Mouse (Mus musculus) cerebellum, adult 18-20 months (tissue): Measurements from ENCODE around the gene Rere.
A peak's percentile ranks its signal among the peaks of the same experiment; 100 is the strongest.

Experiments used
- DNase-seq, 2 experiments: peaks; one replicate each; pipeline ENCODE4 v3.0.0; 2021

Gene Rere

DNA sequence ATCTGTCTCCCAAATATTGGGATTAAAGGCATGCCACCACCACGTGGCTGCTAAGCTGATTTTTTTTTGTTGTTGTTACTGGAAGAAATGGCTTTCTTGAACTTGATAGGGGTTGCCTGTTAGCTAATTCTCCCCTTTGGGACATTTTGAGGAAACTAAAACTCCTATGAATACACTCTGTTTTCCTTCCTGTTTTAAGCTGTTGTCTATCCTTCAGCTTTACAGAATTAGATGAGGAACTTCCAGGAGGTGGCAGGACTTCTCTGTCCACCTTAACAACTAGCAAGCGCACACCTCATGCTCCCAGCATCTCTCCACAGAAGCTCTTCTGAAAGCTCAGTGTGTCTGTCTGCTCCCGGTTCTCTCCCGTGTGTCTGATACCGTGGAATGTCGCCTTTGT, 157.2 kb downstream of the Rere start:
- no peak for DNase-seq

DNA sequence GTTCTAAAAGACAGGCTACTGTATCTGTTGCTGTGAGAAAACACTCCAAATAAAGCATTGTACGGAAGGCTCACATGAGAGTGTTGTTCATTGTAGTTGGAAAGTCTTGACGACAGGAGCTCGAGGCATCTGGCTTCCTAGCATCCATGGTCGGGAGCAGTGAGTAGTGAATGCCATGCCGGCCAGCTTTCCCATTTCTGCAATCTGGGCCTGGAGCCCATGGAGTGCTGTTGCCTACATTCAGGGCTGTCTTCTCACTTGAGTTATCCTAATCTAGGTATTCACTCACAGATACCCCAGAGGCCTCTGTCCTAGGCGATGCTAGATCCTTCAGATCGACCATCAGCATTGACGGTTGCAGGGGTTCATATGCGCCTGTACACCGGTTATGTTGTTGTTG, 160.5 kb downstream of the Rere start:
- peak in 1 of 2 experiments; percentile 44 for DNase-seq

DNA sequence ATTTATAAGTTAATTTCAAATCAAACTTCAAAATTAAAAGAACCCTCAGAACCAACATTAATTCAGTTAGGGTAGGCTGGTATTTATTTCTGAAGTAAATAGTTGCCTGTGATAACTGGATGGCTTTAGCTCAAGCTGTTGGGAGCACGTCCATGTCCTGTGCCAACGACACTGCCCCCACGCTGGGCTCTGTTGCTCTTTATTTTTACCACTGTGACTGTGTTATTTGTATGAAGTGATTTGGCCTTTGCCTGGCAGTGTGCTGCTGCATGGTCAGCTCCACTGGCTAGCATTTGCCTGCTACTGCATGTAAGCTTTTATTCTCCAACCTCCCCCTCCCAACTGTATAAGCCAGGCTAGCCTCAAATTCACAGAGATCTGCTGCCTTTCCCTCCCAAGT, 162.6 kb downstream of the Rere start:
- peak; percentile 50 to 53 for DNase-seq

DNA sequence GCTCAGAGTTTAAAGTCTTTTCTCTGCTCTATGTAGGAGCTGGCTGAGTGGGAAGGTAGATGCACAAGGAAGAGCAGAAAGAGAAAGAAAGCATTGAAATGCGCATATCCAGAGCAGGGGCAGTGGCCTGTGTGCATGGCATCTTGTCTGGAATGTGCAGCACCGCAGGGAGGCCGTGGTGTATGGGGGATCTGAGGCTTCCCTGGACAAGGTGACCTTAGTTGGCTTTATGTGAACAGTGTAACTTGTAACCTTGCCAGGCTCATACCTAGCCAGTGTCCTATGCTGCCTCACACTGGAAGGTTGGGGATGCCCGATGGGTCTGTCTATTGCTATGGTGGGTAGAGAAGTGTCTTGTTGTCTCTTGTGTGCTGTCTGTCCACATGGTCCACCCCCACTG, 165.2 kb downstream of the Rere start:
- DNase-seq: no peak

DNA sequence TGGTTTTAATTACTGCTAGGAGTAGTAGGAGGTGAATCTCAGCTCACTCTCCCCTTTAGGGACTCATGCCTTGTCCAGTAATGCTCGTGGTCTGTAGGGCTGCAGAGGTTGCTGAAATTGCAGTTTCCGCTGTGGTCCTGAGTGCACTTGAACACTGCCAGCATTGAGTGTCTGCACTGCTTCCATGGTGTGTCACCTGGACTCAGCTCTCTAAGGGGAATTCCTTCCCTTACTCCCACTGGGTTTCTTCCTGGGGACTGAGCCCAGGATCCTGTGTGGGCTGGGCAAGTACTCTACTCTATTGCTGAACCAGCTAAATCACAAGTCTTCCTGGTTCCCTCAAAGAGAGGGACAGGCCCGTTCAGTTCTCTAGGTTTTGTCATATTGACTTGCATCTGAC, 166.1 kb downstream of the Rere start:
- DNase-seq: no peak

DNA sequence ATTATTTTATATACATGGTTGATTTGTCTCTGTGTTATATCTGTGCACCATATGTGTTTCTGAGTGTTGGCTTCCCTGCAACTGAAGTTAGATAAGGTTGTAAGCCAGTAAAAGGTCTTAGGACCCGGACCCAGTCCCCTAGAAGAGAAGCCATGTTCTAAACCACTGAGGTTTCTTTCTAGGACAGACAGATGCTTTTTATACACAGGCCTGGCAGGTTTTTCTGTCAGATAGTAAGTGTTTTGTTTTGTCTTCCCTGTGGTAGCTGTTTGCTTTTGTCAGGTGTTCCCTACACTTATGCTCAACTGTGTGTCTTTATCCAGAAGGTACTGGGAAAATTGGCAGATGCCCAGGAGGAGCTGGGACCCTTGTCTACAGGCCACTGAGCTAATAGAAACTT, 167.0 kb downstream of the Rere start:
- no peak for DNase-seq

DNA sequence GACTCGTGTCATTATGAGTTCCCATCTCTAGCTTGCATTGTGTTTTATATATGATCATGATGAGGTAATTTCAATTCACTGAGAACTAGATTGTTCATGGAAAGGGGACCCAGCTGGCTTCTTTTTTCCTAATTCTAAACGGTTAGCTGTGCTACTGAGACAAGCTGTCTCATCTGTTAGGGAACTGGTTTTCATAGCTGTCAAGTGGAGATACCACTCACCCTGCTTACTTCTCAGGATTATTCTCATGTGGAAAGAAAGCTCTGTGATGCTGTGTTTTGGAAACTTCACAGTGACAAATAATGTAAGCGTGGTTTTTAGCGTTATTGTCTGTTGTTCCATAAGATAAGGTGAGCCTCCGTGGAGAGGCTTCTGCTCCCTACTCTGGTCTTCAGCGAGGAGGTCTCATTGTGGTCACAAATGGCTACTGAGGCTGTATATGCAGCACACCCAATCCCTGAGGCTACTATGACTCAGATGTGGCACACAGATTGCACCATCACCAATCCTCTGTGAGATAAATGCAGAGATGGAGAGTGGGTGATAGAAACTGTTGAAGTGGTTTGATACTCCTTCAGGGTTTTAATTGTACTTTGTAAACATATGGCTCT, 168.7 kb downstream of the Rere start:
- no peak for DNase-seq

DNA sequence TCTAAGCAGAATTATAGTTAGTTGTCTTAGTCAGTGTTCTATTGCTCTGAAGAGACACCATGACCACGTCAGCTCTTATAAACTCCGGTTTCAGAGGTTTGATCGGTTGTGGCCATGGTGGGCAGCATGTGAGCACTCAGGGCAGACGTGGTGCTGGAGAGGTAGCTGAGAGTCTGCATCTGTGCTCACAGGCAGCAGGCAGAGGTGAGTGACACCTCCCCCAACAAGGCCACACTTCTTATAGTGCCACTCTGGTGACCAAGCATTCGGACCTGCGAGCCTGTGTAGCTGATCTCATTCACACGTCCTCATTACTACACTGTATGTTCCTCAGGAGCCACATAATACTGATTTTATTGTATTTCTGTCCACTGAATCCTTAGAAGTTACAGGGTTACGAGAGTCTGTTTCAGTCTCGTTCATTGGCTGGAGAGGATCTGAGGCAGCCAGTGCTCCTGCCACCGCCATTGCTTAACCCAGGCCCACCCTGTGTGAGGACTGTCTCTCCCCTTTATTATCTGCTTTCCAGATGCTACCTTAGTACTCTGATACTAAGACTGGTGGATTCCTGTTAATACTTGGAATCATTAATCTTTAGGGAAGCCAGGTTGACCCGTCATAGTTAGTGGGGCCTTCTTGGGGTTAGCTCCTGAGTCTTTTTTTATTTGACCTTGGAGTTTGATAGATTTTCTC, 170.9 kb downstream of the Rere start:
- no peak for DNase-seq

DNA sequence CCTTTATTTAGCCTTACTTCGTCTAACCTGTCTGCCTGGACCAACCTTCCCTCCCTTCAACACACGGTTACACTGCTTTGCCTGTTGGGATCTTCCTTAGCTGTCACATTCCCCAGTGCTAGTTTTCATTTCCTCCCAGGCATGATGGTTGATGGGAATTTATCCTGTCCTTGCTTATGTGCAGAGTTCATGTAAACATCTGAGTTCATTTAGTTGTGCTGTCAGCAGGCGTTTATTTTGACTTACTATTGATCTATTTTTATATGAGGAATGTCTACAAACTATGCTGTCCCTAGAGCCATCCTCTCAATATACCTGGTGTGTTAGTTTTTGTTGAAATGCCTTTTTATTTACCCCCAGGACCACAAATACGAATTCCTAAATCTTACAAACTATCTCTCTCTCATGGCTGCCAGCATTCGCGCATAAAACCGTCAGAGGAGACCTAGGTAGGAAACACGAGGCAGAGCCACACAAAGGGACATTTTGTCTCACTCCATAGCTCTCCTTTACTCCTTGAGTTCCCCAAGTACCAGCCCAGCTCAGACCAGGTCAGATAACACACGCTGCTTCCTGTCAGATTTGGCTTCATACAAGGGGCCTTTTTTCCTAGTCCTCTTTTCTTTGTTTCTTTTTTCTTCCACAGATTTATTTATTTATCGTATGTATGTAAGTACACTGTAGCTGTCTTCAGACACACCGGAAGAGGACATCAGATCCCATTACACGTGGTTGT, 173.3 kb downstream of the Rere start:
- no peak for DNase-seq

DNA sequence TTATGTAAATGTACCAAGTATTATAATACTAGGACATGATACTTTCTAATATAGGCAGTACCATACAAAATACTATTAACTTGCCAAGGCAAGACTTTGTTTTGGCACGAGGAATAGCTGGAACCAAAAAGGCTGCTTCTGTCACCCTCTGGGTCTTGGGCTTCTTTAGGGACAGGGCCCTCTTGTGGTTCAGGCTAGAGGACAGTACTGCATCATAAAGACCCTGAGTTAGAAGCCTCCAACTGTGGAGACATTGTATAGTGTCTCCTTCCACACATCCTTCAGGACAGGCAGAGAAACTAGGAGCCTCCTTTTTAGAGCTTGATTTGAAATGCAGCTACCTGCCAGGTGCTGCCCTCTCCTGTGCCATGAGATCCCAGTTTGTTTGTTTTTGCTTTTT, 174.3 kb downstream of the Rere start:
- DNase-seq: no peak

DNA sequence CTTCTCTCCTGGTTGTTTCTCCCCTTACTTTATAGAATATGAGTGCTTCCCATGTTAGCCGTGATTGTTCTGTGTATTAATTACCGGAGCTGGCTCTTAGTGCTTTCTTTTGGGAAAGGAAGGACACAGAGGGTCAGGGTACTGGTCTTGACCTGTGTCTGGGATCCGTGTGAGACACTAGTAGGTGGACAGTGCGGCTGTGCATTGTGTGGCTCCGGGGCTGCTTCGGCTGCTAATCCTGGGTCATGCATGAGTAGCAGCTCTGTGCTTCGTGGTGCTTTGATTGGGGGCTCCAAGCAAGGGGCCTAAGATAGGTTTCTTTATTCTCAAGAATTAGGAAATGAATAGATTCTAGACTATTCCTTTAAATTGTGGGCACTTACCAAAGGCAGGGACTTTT, 175.0 kb downstream of the Rere start:
- no peak for DNase-seq

DNA sequence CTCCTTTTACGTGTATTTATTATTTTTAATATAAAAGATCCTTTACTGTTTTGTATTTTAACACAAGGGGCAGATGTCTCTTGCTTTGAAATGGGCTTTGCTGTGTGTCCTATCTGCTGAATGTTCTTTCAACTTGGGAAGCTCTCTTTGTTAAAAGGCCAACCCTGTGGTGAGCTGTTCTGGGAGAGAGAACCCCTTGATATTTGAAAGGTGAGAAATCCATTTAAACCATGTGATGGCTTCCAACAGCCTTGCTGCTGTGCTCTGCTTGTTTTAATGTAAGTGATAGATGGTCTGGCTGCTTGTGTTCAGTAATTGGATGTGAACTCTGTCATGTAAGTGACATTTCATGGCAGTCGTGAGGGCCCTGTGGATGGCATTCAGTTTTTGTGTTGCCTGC, 175.4 kb downstream of the Rere start:
- no peak for DNase-seq

DNA sequence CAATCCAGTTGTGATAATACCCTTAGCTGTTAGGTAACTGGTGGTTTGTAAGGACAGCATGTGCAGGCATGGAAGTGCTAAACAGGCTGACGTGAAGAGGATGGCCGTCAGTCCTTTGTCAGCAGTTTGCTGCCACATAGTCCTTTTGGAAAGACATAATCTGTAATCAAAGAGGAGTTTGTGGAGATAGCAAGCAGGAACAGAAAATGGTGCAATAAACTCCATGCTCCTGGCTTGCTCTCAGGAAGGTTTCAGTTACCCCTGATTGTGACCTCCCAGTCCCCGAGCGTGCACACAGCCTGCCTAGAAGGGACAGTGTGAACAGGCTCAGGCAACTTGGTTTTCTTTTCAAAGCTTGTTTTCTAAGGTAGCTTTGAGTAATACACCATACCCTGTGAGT, 175.9 kb downstream of the Rere start:
- DNase-seq: no peak

DNA sequence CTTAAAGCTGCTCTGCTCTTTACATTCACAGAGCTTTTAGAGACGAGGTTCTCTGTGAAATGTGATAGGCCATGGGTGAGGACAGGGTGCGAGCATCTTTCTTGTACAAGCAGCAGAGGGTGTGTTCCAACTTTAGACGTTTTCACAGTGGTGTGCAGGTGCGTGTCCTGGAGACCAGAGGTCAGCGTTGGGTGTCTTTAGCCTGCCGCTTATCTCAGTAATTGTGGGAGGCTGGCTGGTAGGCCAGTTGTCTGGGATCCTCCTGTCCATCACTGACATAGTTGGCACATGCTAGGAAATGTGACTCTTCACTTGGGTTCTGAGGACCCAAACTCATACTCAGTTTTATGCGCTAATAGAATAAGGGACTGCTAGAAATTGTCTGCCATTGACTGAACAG, 176.3 kb downstream of the Rere start:
- no peak for DNase-seq

DNA sequence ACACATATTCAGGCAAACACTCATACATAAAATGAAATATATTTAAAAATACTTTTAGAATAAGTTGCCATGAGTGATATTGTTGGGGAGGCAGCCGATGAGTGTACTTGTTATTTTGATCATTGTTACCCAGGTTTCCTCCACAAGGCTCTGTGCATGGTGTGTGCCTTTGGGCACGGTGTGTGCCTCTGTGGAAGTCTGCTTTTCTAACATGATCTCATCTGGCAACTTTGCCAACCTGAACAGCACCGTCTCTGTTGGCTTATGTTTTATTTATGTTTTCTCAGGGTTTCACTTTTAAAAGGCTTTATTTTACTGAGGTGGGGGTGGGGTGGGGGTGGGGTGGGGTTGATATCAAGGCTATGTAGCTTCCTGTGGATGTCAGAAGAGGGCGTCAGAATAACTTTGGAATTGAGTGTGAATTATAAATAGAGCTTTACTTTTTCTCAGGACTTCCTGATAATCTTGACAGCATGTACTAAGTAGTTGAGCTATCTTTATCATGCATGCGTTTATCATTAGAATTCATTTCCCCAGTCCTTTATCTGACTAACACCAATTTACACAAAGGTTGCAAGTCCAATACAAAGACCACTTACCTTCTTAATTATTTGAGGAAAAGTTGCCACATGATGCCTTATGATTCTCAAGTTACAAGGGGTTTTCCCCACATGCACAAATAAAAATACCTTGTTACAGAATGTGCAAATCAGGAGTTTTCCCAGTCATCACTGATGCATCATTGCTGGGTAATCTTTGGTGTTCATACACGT, 177.8 kb downstream of the Rere start:
- no peak for DNase-seq

DNA sequence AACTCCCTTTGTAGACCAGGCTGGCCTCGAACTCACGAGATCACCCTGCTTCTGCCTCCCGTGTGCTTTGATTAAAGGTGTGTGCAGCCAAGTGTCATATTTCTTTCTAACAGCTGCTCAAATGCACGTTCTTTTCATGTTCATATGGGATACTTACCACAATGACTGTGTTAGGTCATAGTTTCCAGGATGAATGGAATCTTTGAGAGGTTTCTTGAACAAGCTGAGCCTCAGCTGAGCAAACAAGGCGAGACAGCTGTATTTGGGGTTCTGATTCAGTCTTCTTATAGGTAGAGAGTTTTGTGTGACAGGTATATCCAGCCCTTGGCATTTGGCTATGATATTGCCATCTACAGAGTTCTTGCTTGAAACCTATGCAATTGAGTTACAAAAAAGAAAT, 179.0 kb downstream of the Rere start:
- no peak for DNase-seq

DNA sequence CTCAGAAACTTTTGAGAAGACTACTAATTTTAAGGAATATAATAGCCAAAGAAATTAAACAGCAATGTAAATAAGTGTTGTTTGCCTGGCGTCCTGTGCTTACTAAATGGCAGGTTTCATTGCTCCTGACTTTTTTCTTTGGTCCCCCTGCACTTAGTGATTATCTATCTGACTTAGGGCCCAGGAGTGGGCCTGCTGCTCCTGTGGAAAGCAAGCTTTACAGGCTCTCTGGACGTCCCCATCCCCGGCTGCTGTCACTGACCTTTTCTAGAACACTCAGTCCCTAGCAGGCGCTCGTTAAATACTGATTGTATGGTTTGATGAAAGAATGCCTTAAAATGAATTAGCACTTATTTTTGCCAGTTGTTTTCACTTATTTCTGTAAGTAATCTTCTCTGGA, 179.6 kb downstream of the Rere start:
- DNase-seq: no peak

DNA sequence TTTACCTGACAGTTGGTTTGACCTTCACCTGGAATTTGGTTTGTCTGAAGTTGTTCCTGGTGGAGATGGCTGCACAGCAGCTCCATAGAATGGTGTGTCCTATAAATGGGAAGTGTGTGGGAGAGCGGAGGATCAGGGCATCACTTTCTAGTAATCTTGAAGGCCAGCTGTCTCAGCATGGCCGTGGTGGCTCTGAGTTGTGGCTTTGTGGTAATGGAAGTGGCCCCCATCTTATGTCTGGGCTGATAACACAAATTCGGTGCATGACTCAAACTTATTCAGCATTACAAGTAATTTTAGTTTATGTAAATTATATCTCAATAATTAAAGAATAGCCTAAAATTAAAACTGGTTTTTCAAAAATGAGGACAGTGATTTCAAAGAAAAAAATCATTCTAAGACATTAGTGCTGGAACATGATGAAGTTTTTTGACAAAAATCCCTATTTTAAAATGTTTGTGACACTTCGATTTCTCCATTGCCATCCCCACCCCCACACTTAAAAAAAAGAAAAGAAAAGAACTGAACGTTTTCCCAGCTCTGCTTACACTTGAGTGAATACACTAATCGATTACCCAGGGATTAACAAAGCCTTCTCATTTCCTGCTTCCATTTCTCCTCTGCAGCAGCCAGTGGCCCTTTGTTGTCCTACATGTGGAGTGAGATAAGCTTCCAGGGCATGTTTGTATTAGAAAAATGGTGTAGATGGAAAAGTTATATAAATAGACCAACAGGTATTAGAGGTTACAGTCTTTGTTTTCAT, 180.2 kb downstream of the Rere start:
- no peak for DNase-seq

DNA sequence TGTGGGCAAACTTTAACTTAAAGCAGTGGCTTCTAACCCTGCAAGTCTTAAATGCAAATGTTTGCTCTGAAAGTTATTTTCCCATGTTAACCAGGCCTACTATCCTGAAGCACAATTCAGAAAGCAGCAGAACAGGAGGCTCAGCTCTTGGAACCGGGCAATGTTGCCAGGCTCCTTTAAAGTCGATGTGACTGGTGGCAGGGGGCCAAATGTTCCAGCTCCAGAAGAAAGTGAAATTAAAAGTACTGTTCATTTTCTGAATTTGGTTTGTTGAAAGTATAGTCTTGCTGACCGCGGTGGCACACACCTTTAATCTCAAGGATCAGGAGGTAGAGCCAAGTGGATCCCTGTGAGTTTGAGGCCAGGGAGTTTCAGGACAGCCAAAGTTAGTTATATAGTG, 180.9 kb downstream of the Rere start:
- peak; percentile 63 to 65 for DNase-seq

DNA sequence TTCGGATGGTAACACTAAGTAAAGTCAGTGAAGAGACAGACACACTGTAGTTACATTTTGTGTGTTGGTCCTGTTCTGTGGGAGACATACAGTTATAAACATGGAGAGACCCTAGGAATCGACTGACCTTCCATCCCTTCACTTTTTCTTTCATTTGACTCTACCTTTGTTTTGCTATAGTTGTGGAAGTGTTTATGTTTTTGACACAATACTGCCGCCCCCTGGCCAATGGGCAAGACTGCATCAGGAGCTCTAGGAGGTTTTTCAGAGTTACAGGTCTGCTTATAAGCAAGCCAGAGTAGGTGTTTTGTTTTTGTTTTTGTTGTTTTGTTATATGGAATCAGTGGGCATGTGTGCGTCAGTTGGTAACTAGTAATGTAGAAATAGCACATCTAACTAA, 184.3 kb downstream of the Rere start:
- DNase-seq: peak; percentile 73 to 84

DNA sequence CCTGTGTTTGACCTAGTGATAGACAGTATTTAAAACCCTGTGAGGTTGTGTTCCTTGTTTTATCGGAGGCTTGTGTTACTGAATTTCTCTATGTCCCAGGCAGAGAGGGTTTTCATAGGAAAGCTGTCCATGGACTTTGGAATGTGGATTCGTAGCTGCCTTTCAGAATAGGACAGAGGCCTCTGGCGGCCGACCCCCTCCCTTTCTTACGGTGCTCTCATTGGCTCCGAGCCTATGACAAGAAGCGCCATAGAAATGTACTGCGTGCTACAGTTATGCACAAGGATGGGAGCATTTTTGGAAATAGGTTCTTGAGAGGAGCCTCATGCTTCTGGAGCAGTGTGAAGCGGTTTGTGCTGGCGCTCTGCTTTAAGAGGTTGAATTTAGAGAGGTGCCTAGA, 187.8 kb downstream of the Rere start:
- DNase-seq: no peak

DNA sequence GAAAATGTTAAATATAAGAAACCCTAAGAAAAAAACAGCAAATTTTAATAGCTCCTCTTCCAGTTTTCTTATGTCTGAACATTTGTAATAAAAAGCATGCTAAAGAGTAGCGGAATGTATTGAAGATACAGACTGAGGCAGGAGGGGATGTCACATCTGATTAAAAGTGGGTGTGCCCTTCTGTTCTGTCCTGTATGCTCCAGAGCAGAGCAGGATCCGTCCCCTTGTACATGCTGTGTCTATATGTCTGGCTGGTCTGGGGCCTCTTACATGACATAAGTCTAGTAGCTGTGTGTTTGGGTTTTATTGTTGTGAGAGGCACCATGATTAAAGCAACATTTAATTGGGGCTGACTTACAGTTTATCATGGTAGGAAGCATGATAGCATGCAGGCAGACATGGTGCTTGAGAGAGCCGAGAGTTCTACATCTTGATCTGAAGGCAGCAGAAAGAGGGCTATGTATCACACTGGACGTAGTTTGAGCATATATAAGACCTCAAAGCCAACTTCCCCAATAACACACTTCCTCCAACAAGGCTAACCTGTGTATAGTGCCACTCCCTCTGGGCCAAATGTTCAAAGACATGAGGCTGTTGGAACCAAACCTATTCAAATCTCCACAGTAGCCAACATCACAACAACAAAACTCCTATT, 189.4 kb downstream of the Rere start:
- no peak for DNase-seq
